Mouse (Mus musculus) brain, embryonic 14.5 days (tissue): ENCODE results near the gene Gtf2f2.

Experiments used
- CTCF ChIP-seq: fragments of 200-500 bp; IDR thresholded peaks from 2 replicates; pipeline ENCODE4 v1.5.1; 2012; ENCODE audit warnings: inconsistent platforms, mild to moderate bottlenecking, moderate library complexity, borderline replicate concordance; ENCODE audit not compliant: insufficient read depth, insufficient read length; ENCODE audit errors: extremely low read depth
- POLR2A ChIP-seq: fragments of 200-500 bp; IDR thresholded peaks from 2 replicates; pipeline ENCODE4 v1.6.1; 2012; ENCODE audit warnings: mild to moderate bottlenecking, inconsistent platforms, borderline replicate concordance; ENCODE audit not compliant: poor library complexity, insufficient read depth, insufficient read length, severe bottlenecking; ENCODE audit errors: extremely low read depth

DNA sequence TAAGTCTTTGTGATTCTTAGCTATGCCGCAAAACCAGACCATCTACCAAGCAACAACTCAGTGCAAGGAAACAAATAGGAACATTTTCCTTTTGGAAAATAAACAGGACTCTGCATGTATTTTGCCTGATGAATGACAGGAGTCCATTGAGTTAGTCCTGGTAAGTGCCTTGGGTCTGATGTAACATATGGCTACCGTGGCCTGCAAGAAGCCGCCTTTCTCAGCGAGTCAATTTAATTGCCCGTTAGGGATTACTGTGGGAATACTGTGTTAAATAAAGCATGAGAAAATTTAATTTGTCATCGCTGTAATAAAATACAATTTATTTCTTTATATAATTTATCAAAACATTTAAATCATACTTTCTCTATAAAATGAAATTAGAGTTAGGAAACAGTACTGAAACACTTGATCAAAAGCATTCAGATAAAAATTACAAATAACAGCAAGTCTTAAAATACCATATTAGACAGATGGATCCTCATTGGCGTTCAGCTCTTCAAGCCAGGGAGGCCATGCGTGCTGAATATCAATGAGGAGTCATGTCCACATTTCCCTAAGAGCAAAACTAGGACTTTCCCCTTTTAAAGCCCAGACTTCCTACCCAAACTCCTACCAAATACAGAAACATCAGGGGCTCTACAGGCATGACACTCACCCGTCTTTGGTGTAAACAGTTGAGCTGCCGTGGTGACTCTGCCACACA is 7.3 kb upstream of the Gtf2f2 start:
- no peak for TF ChIP-seq CTCF
- no peak for TF ChIP-seq POLR2A
